Mouse (Mus musculus) spleen, postnatal 4 days (tissue): Measurements from ENCODE around the gene Aldh5a1.
"Not testable (repeated sequence)": the region's sequence is repeated elsewhere in the genome, so short reads cannot be mapped to it uniquely, and the experiment has no call there.

Source experiments
- DNase-seq, 2 experiments: peaks; one replicate each; pipeline ENCODE4 v3.0.0; 2022; ENCODE audit warnings: low spot score in 2 of 2

Gene Aldh5a1

DNA sequence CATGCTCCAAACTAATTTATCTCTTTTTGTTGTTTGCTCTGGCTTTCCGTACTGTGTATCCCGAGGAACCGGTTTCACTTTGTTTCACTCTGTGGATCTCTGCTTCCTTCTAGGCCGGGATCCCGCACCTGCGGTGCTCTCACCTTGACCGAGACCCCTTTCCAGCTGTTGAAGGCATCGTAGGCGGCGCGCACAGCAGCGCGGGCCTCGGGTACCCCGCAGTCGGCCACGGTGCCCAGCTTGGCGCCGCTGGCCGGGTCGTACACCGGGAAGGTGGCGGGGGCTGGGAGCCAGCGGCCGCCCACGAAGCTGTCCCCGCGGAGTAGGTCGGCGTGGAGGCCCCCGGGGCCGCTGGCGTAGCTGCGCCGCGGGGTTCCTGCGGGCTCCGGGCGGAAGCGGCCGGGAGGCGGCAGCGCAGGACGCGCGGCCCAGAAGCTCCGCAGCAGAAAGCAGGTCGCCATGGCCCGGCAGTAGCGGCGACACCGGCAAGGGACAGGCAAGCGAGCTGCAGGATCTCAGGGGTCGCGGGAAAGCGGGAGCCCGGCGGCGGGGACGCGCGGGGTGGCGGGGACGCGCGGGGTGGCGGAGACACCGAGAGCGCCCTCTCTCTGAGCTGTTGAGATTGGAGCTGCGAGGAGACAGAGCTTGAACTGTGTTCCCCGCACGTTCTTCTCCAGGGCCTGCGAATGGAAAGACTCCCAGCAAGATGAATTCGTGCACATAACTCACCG lies at the start of gene Aldh5a1:
Gene Aldh5a1, minus strand, starts transcription at position 554 of the 731 bp plus-strand sequence.
- peak; percentile 36 to 71 for DNase-seq

DNA sequence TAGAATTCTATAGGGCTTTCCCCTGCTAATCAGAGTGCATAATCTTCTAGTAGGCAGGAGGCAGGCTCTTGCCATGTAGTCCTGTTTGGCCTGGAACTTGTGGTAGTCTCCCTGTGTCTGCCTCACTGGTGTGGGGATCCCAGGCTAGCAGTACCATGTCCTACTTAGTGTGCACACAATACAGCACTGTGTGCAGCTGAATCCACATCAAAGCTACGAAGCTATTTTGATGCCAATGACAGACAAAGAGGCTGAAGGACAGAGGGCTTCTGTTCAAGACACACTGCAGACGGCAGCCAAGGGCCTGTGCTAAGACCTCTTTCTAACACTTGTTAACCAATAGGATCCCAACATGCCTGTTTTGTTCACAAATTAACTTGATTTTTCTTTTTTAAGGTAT lies 48.0 kb upstream of the Aldh5a1 start:
- DNase-seq, result no peak

DNA sequence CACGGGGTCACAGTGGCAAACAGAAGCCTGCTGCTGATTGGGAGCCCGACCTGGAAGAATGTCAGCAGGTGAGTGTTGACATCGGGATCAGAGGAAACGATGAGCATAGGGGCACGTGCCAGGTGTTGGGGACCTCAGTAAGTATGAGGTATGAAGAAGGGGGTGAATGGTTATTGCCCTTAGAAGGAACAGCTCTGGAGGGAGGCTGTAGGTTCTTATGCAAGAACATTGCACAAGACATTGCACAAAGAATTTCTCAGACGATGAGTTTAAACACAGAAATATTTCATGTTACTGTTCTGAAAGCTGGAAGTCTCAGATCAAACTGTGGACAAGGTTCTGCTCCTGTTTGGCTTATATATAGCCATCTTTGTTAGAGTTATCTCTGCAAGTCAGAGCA lies 43.6 kb upstream of the Aldh5a1 start:
- no peak for DNase-seq

DNA sequence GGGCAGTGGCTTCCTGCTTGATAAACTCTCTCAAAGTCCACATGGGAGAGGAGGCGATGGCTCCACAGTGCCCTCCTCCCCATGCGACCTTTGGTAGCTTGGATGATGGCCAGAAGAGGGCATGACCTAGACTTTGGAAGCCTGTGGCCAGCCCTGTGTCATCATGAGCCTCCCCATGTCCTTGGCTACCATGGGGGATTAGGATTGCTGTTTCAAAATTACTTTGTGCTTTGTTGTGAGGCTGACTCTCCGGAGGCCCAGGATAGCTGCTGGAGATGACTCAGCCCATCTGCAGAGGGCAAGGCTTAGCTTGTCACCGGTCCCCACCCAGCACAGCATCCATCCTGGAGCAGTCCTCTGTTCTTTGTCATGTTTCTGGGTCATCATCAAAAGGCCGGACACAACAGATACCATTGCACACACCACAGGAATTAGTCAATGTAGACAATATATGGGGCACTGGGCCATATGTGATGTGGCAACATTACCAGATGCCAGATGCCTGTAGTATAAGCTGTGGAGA lies 40.4 kb upstream of the Aldh5a1 start:
- DNase-seq, result no peak

DNA sequence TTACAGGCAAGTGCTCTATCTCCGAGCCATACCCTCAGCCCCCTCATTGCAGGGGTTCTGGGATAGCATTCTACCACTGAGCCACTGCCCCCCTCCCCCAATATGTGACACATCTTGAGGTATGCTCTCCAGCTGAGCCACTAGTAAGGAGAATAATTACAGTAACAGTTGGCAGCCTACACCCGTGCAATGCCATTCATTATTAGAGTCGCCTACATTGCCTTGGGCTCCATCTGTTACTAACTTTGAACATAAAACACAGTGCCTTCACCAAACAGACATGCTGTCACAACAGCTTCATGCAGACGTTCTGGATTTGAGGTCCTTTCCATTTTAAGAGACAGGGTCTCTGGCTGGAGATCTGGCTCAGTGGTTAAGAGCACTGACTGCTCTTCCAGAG lies 38.9 kb upstream of the Aldh5a1 start:
- no peak for DNase-seq

DNA sequence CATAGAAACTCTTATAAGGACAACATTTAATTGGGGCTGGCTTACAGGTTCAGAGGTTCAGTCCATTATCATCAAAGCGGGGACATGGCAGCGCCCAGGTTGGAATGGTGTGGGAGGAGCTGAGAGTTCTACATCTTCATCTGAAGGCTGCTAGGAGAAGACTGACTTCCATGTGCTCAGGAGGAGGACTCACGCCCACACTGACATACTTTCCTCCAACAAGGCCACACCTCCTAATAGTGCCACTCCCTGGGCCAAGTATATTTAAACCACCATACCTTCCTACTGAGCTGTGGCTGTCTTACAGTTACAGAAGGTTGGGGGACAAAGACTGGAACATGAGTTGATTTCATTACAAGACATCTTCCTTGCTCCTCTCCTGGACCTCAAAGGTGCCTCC lies 34.3 kb upstream of the Aldh5a1 start:
- not testable (repeated sequence) for DNase-seq

DNA sequence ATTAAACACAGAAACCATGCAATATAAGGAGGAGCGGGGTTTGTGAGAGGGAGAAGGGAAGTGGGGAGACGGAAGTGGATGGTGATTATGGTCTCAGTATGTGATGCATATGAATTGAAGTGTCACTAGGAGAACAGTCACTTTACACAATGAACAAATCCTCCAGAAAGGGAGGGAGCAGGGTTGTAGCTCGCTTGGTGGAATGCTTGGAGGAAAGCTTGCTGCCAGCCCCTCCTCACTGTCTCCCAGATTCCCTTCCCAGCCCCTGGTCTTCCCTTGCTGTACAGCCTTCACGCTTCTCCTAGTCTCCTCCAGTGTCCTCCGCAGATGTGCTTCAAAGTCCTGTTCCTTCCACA lies 28.4 kb upstream of the Aldh5a1 start:
- DNase-seq, result no peak

DNA sequence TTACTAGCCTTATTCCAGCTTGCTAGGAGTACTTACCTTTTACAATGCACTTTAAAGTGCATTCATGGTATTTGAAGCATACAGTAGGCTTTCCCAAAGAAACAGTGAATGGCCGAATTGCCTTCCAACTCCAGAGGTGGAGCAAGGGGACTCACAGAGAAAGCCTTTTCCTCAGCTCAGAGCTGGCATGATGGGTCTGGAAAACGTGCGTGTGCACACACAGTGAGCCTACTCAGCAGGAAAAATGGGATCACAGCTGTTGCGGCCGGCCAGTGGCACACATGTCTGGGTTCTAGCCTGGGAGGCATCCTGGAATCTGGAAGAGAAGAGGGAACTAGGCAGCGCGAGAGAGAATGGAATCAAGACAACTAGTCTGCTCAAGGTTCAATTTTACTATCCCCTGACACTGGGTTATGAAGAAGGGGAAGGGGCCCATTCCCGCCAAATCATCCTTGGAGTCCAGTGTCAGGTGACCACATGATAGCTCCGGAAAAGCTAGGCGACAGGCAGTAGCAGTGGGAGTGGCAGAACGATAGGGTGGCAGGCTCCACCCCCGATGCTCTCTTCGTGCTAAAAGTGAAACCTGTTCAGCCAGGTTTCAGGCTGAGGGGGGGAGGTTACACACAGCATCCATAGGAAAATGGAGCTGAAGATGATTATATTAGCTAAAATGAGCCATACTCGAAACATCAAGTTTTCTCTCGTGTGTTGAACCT lies 27.8 kb upstream of the Aldh5a1 start:
- DNase-seq, result no peak

DNA sequence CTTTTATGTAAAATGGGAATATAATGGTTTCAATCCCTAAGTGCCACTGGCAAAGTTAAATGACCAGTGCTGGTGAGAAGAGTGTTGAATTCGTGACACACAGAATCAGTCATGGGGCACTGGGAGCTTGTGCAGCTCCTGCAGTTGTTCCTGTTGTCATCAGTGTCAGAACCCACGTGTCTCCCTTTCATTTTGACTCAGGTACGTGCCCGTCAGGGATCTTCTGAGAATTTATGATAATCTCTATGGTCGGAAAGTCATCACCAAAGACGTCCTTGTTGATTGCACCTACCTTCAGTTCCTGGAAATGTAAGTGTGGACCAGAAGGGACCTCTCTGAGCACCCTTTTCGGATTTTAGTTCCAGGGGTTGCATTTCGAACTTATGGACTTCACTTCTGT lies 24.7 kb upstream of the Aldh5a1 start:
- DNase-seq, result no peak

DNA sequence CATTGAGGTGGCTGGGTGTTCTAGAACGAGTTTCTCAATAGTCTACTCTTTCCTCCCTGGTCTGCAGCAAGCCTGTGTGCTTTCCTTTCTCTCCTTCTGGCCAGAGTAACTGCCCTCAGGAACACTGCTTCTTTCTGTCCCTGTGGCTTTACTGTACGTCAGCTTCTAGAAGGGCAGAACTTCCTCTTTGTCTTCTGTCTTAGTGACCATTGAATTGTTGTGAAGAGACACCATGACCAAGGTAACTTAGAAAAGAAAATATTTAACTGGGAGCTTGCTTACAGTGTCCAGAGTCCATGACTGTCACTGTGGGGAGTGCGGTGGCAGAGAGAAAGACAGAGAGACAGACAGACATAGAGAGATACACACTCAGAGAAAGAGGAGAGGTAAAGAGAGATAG lies 22.6 kb upstream of the Aldh5a1 start:
- DNase-seq, result no peak

DNA sequence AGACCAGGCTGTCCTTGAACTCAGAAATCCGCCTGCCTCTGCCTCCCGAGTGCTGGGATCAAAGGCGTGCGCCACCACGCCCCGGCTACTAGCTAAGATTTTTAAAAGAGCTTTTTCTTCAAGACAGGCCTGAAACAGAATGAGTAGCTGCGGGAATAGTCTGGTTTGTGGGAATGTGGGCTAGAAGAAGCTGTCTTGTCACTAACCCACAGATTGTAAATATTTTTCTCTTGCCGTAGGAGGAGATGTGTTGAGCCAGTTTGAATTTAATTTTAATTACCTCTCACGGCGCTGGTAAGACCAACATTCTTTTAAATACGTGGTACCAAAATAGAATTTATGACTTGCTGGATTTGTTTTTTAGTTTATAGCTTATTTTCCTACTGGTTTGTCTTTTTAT lies 21.2 kb upstream of the Aldh5a1 start:
- no peak for DNase-seq

DNA sequence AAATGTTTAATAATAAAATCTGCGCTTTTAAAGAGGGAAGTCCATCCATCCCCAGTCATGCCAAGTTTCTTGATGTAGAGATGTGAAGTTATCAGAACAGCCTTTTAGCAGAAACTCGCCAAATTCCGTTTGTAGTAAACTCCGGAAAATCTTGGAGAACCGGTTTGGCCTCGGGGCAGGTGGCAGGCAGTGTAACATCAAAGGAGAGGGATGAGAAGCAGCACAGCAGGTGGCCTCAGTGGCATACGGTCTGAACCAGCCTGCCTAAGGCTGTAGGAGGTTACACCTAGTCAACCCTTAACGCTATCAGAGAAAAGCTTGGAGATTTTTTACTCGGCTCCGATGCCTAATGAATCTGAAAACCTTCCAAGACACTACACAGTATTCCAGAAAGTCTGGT lies 18.0 kb upstream of the Aldh5a1 start:
- DNase-seq, result no peak

DNA sequence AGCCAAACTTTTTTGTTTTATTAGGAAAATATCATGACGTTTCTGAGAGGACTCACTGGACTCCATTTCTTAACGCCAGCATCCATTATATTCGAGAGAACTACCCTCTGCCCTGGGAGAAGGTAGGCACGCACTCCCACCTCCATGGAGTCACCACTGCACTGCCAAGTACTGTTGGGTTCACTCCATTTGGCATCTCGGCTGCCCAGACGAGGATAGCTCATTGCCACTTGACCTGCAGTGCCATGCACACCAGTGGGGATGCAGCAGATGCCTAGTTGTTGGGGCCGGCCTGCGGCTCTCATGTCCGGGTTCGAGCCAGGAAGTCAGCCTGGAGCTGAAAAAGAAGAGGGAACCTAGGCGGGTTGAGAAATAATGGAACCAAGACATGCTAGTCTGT lies 17.6 kb upstream of the Aldh5a1 start:
- no peak for DNase-seq

DNA sequence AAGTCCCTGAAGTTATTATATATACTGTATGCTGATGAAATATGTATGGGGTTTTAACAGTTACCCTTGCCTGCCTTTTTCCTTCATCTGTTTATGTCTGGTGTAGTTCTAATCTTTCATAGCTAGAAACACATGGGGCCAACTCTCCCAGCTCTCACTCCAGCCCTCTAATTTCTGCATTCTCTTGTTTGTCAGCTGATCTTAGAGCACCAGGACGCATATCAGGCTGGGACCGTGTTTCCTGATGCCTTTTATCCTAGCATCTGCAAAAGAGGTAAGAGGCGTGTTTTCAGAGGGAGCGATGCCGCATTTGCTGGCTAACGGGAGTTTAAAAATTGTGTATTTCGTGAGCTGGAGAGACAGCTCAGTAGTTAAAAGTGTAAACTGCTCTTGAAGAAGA lies 15.2 kb upstream of the Aldh5a1 start:
- DNase-seq, result no peak

DNA sequence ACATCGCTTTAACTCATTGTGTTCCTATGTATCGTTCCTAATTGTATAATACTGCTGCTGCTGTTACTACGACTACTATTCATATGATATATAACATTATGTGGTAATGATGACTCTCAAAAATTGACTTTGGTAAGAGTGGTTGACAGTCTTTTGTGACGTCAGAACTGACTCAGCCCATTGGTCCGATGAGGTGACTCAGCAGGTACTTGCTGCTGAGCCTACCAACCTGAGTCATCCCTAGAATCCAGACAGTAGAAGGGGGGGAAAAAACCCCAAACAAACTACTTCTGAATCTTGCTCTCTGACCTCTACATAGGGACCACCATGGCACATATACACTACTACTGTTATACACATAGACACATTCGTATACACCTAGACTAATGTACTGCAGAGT lies 11.4 kb upstream of the Aldh5a1 start:
- DNase-seq, result no peak

DNA sequence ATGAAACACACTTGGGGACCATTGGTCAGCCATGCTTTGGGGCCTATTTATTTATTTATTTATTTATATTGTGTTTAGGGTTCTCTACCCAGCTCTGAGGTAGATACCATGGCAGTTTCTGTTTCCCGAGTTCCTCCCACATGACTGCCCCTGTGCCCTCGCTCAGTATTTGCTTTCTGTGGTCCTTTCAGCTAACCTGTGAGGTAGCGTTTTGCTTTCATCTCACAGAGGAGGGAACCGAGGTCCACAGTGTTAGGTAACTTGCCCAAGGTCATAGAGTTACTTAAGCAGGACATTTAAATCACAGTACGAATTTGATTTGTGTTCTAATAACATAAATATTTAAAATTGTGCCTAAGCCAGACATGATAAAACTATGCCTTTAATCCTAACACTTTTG lies 9.7 kb upstream of the Aldh5a1 start:
- DNase-seq, result no peak

DNA sequence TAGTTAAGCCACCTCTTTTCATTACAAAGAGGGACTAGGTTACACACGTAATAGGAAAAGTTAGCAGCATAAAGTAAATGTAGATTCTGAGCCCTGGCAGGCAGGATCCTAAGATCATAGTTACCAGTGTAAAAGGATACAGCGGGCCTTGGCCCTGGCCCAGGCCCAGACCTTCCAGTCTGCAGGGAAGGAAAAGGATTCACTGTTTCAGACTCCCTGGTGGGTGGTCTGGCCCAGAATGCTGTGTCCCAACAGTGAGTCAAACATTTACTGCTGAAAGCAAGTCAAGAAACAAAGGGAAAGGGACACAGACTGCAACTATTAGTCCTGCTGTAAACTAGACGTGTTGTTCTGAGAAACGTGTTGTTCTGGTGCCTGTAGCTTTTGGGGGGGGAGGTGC lies 8.1 kb upstream of the Aldh5a1 start:
- DNase-seq, result no peak

DNA sequence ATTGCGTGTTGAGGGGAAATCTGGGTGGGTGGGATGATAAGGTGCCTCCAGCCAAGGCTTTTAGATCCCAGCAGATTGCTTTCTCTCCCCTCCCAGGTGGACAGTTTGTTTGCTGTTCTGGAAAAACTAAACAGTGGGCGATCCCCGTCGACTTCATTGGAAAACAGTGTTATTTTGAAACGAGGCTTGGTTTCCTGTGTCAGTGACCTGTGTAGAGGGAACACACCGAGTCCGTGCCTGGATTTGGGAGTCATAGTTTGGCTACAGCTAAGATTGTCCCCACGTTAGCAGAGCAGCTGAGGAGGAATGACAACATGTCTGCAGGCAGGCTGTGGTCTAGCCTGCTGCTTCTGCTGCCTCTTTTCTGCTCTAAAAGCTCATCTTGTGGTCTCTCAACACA lies 5.8 kb upstream of the Aldh5a1 start:
- DNase-seq, result no peak

DNA sequence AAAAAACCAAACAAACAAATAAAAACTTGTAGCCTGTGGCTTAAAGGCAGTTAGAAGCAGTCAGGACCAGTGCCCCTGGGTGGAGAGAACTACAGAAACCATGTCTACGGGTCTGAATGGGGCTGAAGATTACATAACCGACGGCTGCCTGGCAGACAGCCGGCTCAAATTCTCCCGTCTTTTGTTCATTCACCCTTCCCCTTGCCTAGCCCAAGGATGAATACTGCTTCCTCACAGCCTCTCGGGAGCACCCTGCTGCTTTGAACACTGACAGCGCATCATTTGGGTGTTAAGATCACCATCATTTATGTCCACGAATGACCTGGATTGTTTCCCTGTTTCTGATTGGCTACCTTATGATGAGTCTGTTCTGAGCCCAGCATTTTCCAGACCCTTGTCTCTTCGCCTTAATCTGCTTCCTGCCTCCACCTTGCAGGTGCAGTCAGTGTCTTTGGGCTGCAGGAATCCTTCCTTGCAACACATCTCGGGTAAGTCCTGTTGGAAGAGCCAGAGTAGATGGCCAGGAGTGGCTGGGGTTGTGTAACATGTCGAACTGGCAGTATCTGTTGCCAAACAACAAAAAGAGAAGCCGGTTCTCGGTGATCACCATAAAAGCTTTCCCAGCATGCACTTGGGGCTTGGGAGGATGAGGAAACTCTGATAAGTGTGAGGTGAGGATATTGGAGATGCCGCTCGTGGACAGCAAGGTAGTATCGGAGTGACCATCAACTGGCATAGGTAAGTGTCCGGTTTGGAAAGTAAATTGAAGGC lies 5.2 kb upstream of the Aldh5a1 start, which contains the start of gene Gpld1:
Gene Gpld1, plus strand, starts transcription at position 641 of the 771 bp plus-strand sequence.
- DNase-seq, result no peak

DNA sequence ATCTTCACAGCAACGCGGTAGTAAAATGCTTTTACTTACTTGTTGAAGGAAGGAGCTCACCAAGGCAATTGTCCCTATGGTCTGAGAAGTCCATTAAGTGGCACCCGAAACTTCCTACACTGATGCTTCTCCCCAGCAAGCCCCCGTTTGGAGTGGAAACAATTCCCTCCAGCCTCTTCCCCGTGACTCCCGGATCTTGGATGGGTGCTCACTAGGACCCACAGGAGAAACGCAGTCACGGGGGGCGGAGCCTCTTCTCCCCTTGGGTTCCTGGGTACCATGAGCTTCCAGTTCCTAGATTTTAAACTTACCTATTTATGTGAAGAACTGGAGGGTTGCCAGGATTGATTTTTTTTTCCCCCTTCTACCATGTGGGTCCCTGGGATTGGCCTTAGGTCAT lies 2.0 kb upstream of the Aldh5a1 start:
- no peak for DNase-seq

DNA sequence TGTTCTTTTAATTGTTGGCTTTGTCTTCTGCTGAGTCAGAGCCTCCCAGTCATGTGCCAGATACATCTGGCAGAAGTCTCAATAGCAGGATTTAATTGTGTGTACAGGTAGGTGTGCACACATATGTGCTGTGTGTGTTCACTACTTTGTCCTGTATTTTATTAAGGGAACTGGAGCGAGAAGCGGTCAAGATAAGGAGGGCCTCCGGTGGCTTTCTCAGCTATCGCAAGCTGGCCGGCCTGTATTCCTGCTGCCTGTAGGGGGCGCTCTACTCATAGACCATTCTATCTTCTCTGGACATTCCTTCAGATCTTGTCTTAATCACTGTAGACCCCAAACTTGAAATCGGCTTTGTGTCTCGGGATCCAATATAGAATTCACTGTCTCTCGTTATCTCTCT lies 1.2 kb upstream of the Aldh5a1 start:
- peak; percentile 55 to 84 for DNase-seq

DNA sequence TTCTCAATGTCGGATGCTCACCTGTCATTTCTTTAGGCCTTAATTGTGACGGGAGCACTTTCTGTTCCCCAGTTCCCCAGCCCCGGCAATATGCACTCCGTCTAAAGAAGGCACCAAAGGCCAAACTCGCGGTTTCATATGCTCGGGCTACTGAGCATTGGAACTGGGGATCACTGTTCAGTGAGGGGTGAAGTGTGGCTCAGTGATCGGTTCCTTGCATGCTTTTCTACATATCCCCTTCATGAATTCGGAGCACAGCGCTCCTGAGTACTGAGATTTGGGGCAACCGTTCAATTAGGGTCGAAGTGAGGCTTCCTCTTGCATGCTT lies 342 bp upstream of the Aldh5a1 start:
- DNase-seq, result no peak

DNA sequence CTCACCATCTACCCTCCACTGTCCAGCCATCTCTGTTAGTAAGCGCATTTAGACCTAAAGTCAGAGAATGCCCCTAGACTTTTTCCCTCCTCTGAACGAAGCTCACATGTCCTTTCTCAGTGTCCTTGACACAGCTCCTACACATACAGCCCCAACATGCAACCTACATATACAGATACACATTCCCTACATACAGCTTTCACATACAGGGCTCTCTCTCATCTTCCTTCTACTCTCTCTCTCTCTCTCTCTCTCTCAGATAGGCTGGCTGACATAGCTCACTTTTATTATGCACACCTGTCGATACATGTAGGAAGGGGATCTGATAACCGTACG lies 721 bp downstream of the Aldh5a1 start:
- no peak for DNase-seq
